Mouse (Mus musculus) right cerebral cortex, adult 18-20 months (tissue): ENCODE measurements at regions not wholly inside any gene's neighbourhood (a gene's known extent, or its start where the extent isn't known, plus 50 kb on each side); places are given as distances from the start of the nearest gene placed in this dataset.
A peak's percentile ranks its signal among the peaks of the same experiment; 100 is the strongest.

Experiments
- DNase-seq: peaks from one replicate; pipeline ENCODE4 v3.0.0; 2022; ENCODE audit warnings: mixed read lengths

DNA sequence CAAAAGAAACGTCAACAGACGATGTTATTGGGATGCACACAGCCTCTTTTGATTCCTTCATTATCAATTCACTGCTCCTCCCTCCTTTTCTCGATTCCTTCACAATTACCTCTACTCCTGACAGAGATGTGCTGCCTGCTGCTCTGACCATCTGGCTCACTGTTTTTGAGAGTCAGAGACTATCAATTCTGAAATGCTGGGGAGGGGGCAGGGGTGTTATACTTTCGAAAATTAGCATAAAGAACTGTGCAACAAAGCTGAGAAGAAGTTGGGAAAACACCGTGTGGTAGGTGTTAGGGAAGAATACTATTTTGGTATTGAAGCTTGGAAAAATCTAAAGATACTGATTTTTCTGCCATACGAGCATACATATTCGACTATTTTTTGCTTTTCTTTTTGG lies 96.4 kb downstream of the Nedd1 start:
- peak; percentile 25 for DNase-seq

DNA sequence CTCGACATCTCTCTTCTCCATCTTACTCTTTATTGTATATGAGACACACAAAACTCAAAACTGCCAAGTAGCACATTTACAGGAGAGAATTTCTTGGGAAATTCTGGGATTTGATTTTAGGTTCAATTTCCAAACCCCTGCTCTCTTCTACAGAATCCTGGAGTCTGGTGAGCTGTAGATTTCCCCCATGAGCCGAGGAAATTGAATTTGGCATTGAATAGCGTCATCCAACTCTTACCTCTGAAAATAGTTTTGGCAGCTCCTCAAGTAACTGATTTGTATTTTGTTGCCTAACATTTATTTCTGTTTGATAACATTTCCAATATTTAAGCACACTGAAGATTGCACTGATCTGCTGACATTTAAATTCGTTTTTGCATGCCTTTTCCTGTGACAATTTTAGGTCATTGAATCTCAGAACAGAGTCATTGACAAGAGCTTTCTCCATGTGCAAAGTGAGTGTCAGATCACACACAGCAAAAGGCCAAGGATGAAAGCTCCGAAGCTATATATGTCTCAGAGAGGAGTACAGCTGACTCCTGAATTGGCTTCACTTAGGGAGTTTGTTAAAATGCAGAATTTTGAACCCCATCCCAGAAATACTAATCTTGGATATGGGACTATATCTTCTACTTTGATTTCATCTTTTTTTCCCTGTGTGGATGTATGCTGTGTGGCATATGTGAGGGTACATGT lies 106.4 kb downstream of the Nedd1 start:
- no peak for DNase-seq

DNA sequence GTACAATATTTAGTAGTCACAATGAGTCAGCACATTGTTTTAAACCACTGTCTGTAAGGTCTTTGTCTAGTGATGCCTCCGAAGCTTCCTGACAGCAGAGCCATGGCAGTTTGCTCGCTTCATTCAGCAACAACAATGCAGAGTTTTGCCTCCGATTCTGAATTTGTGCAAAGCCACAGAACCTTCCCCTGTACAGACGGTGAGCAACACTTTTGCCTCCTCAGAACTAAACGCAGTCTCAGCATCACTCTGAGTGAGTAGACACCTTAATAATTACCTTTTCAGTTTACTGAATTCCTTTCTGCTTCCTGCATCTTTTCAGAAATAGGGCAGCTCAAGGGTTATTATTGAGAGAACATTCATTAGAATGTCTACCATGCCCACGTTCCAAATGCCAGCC lies 107.9 kb downstream of the Nedd1 start:
- DNase-seq: no peak

DNA sequence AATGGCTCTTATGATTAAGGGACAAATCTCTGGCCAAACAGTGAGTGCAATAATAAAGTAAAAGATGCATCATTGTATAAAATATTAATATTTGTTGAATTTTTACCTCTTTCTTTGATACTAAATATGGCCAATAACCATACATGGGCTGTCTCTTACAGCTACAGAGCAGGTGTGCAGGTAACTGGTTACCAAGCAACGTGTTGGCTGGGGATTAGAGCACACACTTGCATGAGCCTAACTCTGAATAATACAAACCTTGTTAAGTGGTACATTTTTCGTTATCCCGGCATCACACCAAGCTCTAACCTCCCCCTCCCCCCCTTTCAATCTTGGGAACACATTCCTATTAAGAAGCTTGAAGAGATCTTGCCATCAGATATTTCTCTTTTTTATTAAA lies 111.2 kb downstream of the Nedd1 start:
- no peak for DNase-seq

DNA sequence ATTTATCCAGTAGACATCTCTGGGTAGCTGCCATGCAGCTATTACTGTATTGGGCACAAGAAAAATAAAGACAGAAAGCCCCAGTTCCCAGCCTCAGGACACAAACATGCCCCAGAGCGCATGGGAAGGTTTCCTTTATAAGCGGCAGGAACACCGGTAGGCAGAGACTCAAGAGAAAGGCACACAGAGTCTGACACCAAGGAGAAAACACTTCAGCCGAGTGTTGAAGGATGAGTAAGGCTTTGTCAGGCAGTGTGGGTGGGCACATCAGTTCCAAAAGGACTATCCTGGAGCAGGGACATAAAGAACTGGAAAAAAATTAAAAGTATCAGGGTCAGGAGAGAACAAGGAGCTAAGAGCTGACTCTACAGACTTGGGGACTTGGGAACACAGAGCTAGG lies 115.5 kb downstream of the Nedd1 start:
- DNase-seq: peak; percentile 58

DNA sequence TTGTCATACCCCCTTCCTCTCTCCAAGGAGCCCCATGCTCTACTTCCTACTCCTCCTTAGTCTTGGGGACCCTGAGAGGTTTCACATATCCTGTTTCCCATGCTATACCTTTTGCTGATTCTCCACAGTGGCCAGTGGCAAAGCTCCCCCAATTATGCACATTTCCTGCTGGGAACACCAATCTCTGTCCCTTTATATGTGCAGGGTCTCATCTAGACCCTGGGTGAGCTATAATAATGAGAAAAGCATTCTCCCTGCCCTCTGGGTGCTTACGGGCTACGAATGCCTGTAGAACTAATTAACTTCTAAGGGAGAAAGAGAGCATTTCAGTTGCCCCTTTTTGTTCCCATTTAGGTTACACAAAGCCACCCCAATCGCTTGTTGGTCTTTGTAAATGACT lies 116.6 kb downstream of the Nedd1 start:
- no peak for DNase-seq

DNA sequence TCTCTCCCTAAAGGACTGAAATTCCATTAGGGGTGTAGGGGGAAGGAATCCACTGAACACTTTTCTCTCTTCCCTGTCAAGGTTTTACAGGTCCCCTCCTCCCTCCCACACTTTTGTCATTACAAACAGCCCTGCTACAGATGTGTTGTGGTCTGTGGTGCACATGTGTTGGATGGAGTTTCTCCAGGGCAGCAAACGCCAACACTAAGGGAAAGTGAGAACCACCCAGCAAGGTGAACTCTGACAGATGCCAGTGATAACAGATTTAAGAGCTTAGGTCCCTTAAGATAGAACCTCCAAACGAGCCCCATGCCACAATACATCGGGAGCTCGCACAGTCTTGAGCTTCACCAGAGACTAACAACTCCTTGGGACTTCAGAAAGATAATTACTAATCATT lies 122.1 kb downstream of the Nedd1 start:
- no peak for DNase-seq

DNA sequence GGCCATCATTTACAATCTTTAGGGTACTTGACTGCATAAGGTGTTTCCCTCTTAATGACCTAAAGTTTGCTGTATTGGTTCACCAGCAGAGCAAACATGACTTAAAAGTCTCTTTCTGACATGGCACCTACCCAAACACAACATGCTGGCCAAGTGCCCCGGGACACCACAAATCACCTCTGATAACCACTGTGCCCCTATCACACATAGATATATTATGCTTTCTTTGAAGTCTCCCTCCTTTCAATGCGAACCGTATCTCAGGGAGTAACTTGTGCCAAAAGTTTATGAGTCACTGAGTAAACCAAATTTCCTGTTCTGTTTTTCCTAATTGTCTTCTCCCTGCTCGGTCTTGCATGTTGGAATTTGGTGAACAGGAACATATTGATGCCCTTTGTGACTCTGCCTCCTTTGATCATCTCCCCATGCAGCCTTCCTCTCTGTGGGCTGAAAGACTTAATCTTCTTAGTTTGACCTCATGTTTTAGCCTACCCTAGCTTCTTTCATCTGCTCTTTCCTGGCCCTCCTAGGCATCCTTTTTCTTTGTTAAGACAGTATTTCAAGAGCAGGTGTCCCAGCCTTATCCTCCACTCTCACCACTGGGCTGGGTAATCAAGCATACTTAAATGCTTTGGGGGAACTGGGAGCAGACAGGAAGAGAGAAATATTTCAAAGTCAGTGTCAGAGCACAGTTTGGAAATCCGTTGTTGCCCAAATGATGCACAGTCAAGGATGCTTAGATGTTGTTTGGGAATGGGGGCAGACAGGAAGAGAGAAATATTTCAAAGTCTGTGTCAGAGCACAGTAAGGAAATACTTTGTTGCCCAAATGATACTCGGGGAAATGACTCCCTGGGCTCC lies 126.5 kb downstream of the Nedd1 start:
- no peak for DNase-seq

DNA sequence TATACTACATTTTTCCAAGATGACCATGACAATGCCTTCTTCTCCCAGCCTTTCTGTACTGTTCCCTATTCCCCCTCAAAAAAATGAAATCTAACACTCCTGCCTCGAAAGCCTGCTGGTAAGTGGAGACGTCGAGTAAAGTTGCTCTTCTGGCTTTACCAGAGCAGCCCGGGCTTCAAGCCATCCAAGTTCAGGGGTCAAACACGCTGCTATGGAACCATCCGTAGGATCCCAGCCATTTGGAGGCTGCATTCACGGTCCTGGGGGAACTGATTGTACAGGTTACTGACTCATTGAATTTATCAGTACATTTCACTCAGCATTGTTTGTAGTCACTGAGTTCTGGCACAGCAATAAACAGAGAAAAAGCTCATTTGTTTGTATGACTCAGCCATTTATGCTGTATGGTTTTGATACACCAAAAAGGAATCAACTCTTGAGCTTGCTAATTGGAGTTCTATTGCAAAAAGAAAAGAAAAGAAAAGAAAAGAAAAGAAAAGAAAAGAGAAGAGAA lies 128.2 kb downstream of the Nedd1 start:
- DNase-seq: no peak

DNA sequence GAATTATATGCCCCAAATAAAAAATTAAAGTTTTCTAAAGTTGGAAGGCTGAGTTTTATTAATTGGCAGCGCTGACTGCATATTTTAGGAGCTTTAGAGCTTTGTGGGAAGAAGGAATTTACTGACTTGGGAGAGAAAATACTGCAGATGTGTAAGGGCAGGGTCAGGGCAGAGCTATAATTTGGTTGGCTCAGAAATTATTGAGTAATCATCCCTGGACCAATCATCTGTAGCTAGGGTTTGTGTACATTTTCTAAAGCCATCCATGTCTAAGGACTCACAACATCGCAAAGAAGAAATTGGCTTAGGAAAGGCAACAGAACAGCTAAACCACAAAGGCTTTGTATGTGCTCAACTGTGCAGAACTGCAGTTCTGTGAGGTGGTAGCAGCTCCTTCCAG lies 143.3 kb downstream of the Nedd1 start:
- DNase-seq: no peak

DNA sequence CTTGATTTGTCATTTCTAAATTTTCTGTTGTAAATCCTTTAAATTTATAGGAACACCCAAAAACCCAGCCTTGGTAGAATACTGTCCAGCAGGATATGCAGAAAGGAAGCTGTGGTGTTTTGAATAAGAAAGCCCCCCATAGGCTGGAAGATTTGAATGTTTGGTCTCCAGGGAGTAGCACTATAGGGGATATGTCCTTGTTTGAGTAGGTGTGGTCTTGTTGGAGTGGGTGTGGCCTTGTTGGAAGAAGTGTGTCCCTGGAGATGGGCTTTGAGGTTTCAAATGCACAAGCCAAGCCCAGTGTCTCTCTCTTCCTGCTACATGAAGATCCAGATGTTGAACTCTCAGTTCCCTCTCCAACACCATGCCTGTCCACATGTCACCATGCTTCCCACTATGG lies 151.7 kb downstream of the Nedd1 start:
- DNase-seq: no peak

DNA sequence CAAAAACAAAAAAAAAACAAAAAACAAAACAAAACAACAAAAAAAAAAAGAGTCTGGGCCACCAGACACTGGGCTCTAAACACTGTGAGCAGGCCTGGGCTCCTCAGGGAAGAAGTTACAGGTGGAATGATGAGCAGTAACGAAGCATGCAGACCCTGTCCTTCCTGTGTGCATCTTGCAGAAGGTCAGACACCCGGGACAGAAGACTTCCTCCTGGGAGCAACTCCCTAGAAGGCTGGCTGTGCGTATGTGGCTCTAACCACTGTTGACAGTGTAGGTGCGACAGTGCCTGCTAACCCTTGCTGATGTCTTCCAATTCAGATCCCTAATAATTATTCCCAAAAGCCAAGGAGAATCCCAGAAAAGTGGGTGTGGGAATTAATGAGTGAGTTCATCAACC lies 164.8 kb downstream of the Nedd1 start:
- DNase-seq: no peak

DNA sequence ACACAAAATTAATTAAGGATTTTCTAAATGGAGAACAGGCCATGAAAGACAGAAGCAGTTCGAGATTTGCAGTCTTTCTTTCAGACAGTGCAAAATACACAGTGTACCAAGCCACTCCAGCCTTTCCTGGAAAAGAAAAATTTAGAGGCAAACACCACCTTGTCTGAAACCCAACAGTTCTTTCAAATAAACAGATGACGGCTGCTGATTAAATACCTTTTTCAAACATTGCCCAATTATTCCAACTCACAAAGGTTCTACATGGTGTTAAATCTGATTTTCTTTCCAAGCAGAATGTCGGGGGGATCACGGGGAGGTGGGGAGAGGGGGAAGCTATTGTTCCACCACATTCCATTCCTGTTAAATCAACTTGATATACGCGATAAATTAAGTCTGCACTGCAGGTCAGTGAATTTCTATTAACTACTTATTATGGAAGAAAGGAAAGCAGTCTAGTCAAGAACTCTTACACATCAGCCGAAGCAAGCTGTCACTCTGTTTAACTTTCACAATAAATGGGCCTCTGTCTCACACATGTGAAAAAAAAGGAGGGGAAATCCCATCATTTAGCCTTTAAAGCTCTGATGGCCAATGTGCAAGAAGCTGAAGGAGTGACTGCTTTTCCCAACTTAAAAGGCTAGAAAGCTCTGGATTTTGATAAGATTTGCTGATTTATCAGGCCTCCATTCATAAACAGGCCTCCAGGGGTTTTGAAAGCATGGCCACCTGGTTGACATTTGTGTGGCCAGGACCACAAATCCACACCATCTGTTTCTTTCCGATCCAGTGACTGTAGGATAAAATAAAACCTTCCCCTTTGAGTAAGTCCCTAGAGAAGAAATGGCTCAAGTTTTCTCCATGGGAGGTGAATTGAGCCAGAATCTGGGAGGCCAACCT lies 165.4 kb downstream of the Nedd1 start:
- no peak for DNase-seq

DNA sequence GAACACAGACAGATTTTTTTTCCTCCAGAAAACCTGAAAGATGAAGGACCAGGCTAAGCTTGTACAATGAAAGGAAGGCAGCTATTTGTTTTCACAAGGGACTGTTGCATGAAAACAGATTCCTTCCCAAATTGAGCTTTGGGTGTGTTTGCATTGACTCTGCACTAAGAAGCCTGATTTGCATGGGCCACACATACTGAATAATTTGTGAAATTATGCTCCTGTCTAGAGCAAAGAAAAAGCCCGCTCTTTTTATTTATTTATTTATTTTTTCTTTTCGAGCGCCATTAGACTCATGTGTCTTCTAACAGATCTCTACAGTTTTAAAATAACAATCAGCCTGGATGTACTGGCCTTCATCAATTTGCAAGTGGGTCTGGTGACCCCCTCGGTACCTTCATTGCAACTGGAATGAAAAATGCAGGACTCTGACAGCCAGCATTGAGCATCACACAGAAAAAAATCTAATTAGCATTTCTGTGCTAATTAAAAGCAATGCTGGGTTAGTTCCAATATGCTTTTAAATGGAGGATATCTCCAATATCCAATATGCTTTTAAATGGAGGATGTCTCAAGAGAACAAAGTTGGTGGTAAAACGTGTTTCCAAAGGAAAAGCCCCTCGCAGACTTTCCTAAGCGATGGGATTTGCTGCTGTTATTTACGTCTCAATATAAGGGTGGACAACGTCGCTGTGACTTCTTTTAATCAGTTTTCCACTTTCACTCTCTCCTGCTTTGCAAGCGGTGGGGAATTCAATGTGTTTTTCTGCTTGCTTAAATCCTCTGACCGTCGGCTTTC lies 166.3 kb downstream of the Nedd1 start:
- no peak for DNase-seq

DNA sequence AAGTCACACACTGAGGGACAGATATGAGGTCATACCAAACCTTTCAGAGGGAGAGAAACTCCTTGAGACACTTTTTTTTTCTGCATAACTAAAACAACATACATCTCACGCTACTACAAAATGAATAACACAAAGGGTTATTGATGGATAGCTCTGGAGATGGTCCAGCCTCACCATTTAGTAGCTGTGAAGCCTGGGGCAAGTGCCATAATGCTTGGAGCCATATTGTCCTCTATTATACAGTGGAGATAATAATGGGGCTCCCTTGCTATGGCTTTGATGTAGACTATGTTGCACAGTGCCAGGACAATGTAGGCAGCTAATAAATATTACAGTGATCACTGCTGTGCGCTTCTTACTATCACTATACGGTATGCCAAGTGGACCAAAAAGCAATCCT lies 168.3 kb downstream of the Nedd1 start:
- DNase-seq: no peak

DNA sequence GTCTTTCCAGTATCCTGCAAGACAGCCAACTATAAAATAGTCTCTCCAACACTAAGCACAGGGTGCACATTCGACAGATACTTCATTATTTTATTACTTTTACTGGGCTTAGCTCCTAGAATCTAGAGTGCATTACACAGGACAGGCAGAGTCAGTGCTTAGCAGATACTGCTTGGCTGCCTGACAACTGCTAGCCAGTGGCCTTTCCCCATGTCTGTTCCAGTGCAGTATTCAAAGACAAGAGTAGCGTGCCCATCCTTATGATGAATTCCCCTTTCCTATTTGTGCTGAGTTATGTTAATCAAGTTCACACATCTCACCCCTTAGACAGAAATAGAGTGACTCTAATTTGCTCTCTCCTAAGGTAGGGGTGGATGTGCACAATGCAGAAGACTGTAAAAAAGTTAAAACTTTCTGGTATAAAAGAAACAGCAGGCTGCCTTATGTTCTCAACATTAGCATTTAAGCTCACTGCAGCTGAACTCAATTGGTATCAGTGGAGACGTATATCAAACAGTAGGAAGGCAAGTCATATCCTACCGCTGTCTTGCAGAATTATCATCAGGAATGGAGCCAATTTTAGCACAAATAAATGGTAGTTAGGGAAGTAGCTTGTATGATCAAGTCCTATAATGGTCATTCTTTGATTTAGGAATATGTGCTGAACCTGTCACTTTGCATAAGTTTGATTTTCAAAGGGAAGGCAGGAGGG lies 173.2 kb downstream of the Nedd1 start:
- no peak for DNase-seq

DNA sequence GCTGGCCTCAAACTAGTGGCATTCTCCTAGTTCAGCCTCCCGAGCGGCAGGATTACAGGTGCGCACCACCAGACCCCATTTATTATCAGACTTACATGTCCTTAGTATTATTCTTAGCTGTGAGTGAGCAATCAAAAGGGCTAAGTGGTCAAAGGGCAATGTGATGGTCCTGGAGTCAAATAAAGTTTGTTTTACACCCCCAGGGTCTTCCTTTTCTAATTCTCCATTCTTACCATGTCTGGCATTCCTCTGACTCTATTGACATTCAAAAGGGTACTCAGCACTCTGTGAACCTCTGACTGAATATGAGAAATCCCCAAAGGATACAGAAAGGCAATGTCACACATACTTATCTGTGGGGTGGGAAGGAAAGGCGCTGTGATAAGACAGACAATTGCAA lies 183.8 kb downstream of the Nedd1 start:
- no peak for DNase-seq

DNA sequence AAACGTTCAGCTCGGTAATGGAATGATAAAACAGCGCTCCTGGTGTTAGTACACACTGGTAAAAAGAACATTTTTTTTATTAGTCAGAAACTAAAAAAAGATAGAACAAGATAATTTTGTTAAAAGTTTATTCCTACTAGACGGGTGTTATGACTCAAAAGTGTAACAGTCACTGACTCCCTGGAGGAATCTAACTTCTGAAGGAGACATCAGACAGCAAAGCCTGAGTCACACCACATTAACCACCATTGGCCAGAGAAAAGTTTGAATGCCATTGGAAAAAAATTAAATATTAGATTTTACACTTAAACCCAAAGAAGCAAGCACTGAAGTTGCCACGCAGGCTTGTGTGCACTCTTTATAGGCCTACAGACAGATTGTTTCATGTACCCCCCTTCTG lies 205.3 kb downstream of the Nedd1 start:
- no peak for DNase-seq

DNA sequence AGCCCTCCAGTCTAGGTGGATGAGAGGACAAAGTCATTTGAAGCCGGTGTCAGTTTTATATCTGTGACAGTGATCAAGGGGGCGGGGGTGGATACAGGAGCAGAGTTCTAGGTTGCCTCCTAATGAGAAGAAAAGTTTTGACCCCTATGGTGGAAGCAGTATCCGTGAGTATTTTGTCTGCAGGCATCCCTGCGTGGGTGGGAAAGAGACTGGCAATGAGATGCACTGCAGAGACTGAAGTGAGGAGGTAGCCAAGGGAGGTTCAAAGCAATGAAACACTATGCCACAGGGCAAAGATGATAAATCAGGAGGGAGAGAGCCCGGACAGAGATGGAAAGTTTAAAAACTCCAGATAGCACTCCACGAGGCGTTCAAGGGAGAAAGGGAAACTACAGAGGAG lies 210.5 kb downstream of the Nedd1 start:
- DNase-seq: no peak

DNA sequence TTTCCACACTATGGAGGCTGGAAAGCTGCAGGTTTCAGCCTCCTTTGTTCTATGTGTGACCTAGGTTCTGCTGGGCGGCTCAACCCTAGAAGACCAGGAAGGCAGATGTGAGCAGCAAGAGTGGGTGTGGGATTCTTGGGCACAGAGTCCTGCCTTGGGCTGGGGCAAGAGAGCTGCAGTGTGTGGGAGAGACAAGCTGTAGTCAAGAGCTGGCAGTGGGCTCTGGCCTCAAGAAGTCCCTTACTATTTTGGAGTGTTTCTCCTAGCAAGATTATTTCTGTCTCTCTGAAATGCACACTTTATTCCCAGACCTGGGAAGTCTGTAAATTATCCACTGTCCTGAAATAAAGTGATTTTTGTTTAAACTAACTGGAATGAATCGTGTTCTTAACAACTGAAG lies 211.5 kb downstream of the Nedd1 start:
- DNase-seq: peak; percentile 14

DNA sequence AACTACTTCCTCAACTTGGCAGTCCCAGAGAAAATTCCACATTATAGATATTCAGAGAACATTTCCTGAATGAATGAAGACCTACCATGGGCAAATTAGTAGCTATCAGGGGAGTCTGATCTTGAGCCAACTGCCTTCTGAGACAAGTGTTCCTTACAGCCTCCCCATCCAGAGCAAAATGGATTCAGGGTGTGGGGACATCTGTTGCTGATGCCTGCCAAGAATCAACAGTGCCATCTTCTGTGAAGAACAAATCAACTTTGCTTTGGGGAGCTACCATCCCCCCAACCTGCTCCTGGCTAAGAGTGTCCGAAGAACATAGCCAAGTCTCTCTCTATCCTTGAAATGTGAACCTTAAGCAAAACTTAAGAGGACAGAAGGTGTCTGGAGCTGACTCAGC lies 217.9 kb downstream of the Nedd1 start:
- DNase-seq: no peak

DNA sequence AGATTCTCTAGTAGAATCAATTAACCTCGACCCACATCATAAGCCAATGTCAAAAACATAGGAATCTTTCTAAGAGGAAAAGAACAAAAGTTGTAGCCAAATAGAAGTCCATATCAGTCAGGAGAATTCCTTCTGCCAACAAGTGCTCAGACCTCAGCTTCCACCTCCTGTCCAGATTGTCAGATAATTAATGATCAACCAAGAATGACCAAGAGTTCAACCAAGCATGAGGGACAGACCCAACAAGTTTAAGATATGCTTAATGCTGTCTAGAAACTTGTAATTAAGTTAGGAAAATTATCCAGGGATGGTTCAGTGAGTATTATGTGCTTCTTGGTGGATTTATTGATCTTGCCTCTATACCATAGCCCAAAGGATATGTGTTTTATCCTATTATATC lies 238.6 kb downstream of the Nedd1 start:
- no peak for DNase-seq
